Mouse (Mus musculus): ENCODE measurements at regions not wholly inside any gene's neighbourhood (a gene's known extent, or its start where the extent isn't known, plus 50 kb on each side); places are given as distances from the start of the nearest gene placed in this dataset.

- H3K4me3 ChIP-seq (ENCODE audit: low read depth, low read length), result no peak overlapping the region
- no peak overlapping the region for H3K4me2 ChIP-seq (ENCODE audit: low read depth, low read length, severe bottlenecking)
- H3K27me3 ChIP-seq (ENCODE audit: control insufficient read depth, insufficient read depth, low read length), result no peaks in the 10 kb centered on the region
- H3K4me1 ChIP-seq (replicated peaks; ENCODE audit: control insufficient read depth, insufficient read depth, low read length), result no peaks in the 10 kb centered on the region
- DNase-seq (ENCODE audit: low spot score) (no peak), ATAC-seq (replicated peaks; ENCODE audit: low FRiP score) (no peak)
- H3K9ac ChIP-seq (ENCODE audit: low read length), result no peak overlapping the region
- no peak overlapping the region for H3K27ac ChIP-seq (ENCODE audit: low read depth, low read length)
- 82% methylated on average over 8 of the region's 8 CpGs for WGBS
- no peaks in the 10 kb centered on the region for H3K9me3 ChIP-seq (ENCODE audit: control insufficient read depth, low read length)
- H3K36me3 ChIP-seq (ENCODE audit: control insufficient read depth, insufficient read depth, low read length), result no peaks in the 10 kb centered on the region
Observed at GRCm38 (mm10) chr13:30036561-30036960, 50.7 kb upstream of the E2f3 start.

DNA sequence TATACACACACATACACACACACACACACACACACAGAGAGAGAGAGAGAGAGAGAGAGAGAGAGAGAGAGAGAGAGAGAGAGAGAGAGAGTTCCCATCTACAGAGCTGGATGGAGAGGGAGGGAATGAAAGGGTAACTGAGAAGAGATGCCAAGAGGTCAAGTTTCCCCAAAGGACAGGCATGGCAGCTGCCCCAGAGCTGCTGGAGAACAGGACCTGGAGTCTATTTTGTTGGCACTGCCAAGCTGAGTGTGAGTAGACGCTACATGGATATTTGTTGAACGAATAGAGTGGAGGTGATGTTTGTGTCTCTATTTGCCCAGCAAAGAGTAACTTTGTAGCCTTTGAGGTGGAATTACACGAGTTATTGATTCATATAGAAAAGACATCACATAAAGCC lies 50.2 kb upstream of the E2f3 start:
- ATAC-seq (replicated peaks; ENCODE audit: low FRiP score) (no peak), DNase-seq (ENCODE audit: low spot score) (no peak)
- Histone ChIP-seq H3K36me3 (ENCODE audit: control insufficient read depth, insufficient read depth, low read length) (no peaks in the 10 kb centered on the region), H3K4me3 (ENCODE audit: low read depth, low read length) (no peak overlapping the region), H3K4me1 (replicated peaks; ENCODE audit: control insufficient read depth, insufficient read depth, low read length) (no peaks in the 10 kb centered on the region), H3K4me2 (ENCODE audit: low read depth, low read length, severe bottlenecking) (no peak overlapping the region), H3K27me3 (ENCODE audit: control insufficient read depth, insufficient read depth, low read length) (no peaks in the 10 kb centered on the region), H3K9me3 (ENCODE audit: control insufficient read depth, low read length) (no peaks in the 10 kb centered on the region), H3K27ac (ENCODE audit: low read depth, low read length) (no peak overlapping the region), H3K9ac (ENCODE audit: low read length) (no peak overlapping the region)
- 85% methylated on average over 3 of the region's 3 CpGs for WGBS
